Mouse (Mus musculus) heart, adult 9 months (tissue): ENCODE measurements around the gene Med23.

Experiments
- DNase-seq, 2 experiments: peaks; one replicate each; pipeline ENCODE4 v3.0.0; 2022; ENCODE audit warnings: low spot score in 2 of 2

The Med23 gene

GRCm38 (mm10) chr10:24961112-24961511 is 91.3 kb downstream of the Med23 start:
- DNase-seq, result no peak

GRCm38 (mm10) chr10:24961889-24962288 is 92.1 kb downstream of the Med23 start:
- no peak for DNase-seq
